ENCODE assay signal across 7 mouse cellular contexts in the genomic region with DNA sequence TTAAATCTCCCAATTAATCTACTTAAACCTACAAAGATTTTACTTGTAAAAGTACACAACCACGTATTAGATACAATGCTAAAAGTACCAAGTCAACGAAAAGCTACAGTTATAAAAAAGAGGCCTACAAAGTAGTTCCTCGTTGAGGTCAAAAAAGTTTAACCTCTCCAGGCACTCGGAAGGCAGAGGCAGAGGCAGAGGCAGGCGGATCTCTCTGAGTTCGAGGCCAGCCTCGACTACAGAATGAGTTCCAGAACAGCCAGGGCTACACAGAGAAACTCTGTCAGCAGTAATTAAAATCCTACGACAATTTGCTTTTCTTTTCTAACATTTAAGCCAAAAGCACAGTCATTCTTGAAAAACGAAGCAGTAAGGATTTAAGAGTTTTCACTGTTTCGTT. TPM values are rescaled to one million over a fixed set of nuclear protein-coding genes. Genes with fewer than 3 reads are reported as not detected.
DNase-seq lines count a peak whose midpoint lies in the region; ATAC-seq and TF ChIP-seq lines count a peak whose summit lies in the region.

No protein-coding gene starts in this region.

- no peaks in the 10 kb centered on the region for H3K9me3 ChIP-seq in forebrain, embryonic 12.5 days
- H3K9me3 ChIP-seq in liver, embryonic 12.5 days (replicated peaks): no peaks in the 10 kb centered on the region

- H3K9ac ChIP-seq in forebrain, embryonic 12.5 days: peak overlapping the region; percentile 100
- peak overlapping the region; percentile 98 for H3K9ac ChIP-seq in liver, embryonic 12.5 days

- peak overlapping the region; percentile 73 for H3K4me2 ChIP-seq in forebrain, embryonic 12.5 days
- H3K4me2 ChIP-seq in liver, embryonic 12.5 days: peak overlapping the region; percentile 83

- H3K4me1 ChIP-seq in spleen, adult 2 months (ENCODE audit: control insufficient read depth, insufficient read depth, insufficient read length): peaks cover 2% of the 10 kb centered on the region
- peaks cover 17% of the 10 kb centered on the region for H3K4me1 ChIP-seq in forebrain, embryonic 12.5 days
- peaks cover 33% of the 10 kb centered on the region for H3K4me1 ChIP-seq in liver, embryonic 12.5 days

- 11% methylated on average over 10 of the region's 10 CpGs for WGBS in spleen, adult 2 months
- 29% methylated on average over 10 of the region's 10 CpGs for WGBS in forebrain, embryonic 12.5 days
- 6% methylated on average over 10 of the region's 10 CpGs for WGBS in liver, embryonic 12.5 days (ENCODE audit: insufficient replicate concordance)

- no peaks in the 10 kb centered on the region for H3K27me3 ChIP-seq in spleen, adult 2 months (ENCODE audit: control insufficient read depth, insufficient read depth, low read length)
- no peaks in the 10 kb centered on the region for H3K27me3 ChIP-seq in forebrain, embryonic 12.5 days
- no peaks in the 10 kb centered on the region for H3K27me3 ChIP-seq in liver, embryonic 12.5 days (replicated peaks)

- no peak for TF ChIP-seq CTCF in spleen, adult 2 months (IDR thresholded peaks at IDR 0.05; ENCODE audit: extremely low read depth, insufficient read depth, insufficient read length, insufficient replicate concordance)

- DNase-seq in spleen, adult 2 months (ENCODE audit: low read depth in 1 of 2, low spot score in 2 of 2): no peak
- DNase-seq in spleen, adult 18-20 months: no peak
- no peak for DNase-seq in retina, embryonic 14.5 days (ENCODE audit: low spot score)
- DNase-seq in cerebellum, postnatal 4 days (ENCODE audit: low spot score in 2 of 2): no peak

- H3K36me3 ChIP-seq in spleen, adult 2 months (ENCODE audit: control insufficient read depth, insufficient read depth, low read length): no peaks in the 10 kb centered on the region
- no peaks in the 10 kb centered on the region for H3K36me3 ChIP-seq in forebrain, embryonic 12.5 days (replicated peaks)
- H3K36me3 ChIP-seq in liver, embryonic 12.5 days: no peaks in the 10 kb centered on the region

- no peak for ATAC-seq in forebrain, embryonic 12.5 days (ENCODE audit: low FRiP score)
- no peak for ATAC-seq in liver, embryonic 12.5 days
- ATAC-seq in activated CD4-positive, CD25-positive, alpha-beta regulatory T cell, adult 4 months: no peak

- no peak for TF ChIP-seq POLR2A in spleen, adult 2 months (IDR thresholded peaks at IDR 0.05; ENCODE audit: low read depth, low read length)

- no peak overlapping the region for H3K27ac ChIP-seq in spleen, adult 2 months (ENCODE audit: insufficient read depth, low read length)
- H3K27ac ChIP-seq in forebrain, embryonic 12.5 days: no peak overlapping the region
- no peak overlapping the region for H3K27ac ChIP-seq in liver, embryonic 12.5 days

- peak overlapping the region; percentile 14; the same call in 1 of the 2 replicates for H3K4me3 ChIP-seq in spleen, adult 2 months (ENCODE audit: extremely low read depth, insufficient read depth, insufficient read length)
- H3K4me3 ChIP-seq in forebrain, embryonic 12.5 days (replicated peaks): peak overlapping the region; percentile 99
- peak overlapping the region; percentile 75 for H3K4me3 ChIP-seq in liver, embryonic 12.5 days

RNA-seq across cellular contexts. Expression of a gene that starts 4.7 kb away (rescaled TPM):
- polyA plus RNA-seq in spleen, adult 2 months (2012; rRNA removed): 51.9 and 79.8 TPM in 2 replicates
- 301 and 313 TPM in 2 replicates for polyA plus RNA-seq in forebrain, embryonic 12.5 days (2016; fragmentation: Nextera tagmentation; extraction: Ambion mirVana)
- polyA plus RNA-seq in liver, embryonic 12.5 days (2016; fragmentation: Nextera tagmentation; extraction: Ambion mirVana): 92.5 and 96.8 TPM in 2 replicates
- polyA plus RNA-seq in activated CD4-positive, CD25-positive, alpha-beta regulatory T cell, adult 4 months (2017; shearing (Covaris generic)): 100 to 1,000 TPM; 109 to 110 TPM

Comparison
In these comparisons a context has a peak if more than half of its experiments do, and no peak if none do; other contexts are left out.
1. H3K4me3 ChIP-seq: peak in every context shown above with its lines; median percentile 99 in forebrain, embryonic 12.5 days; 75 in liver, embryonic 12.5 days; 14 in spleen, adult 2 months.